Mouse (Mus musculus) kidney, adult 8-10 months (tissue): ENCODE results near the gene Snrnp25.

ENCODE experiments used
- DNase-seq, 2 experiments: peaks; one replicate each; pipeline ENCODE4 v3.0.0; 2022

Snrnp25 gene

GRCm38 (mm10) chr11:32247068-32247467, 41.9 kb downstream of the Snrnp25 start:
- no peak for DNase-seq

GRCm38 (mm10) chr11:32248350-32248749, 43.1 kb downstream of the Snrnp25 start:
- DNase-seq: no peak

- no peak for DNase-seq
Observed at GRCm38 (mm10) chr11:32250880-32251763, 45.9 kb downstream of the Snrnp25 start.

GRCm38 (mm10) chr11:32253121-32253520, 47.9 kb downstream of the Snrnp25 start:
- no peak for DNase-seq

- DNase-seq: no peak
Observed at GRCm38 (mm10) chr11:32256146-32256545, 50.9 kb downstream of the Snrnp25 start.

- DNase-seq: no peak
Observed at GRCm38 (mm10) chr11:32256566-32256965, 51.4 kb downstream of the Snrnp25 start.
